Mouse (Mus musculus) hindbrain, embryonic 15.5 days (tissue): Measurements from ENCODE around the gene Rcc1l. TPM values are rescaled to one million over a fixed set of nuclear protein-coding genes. Genes with fewer than 3 reads are reported as not detected.

ENCODE experiments used
- ATAC-seq: fragments of 200-750 bp; cut with Nextera tagmentation; 2 replicates; pipeline ENCODE4 v1.8.0; 2017; ENCODE audit warnings: low read depth, moderate number of reproducible peaks, moderate TSS enrichment; ENCODE audit not compliant: low FRiP score
- H3K27ac ChIP-seq: fragments of 300-500 bp; sonication (generic); replicated peaks from 2 replicates; pipeline ENCODE4 v1.5.1; 2015; ENCODE audit warnings: mild to moderate bottlenecking, inconsistent platforms
- H3K27me3 ChIP-seq: fragments of 300-500 bp; sonication (generic); 2 replicates; pipeline ENCODE4 v1.6.1; 2015; ENCODE audit warnings: control low read depth, inconsistent platforms
- H3K36me3 ChIP-seq: fragments of 300-500 bp; sonication (generic); 2 replicates; pipeline ENCODE4 v1.6.1; 2015; ENCODE audit warnings: control low read depth, inconsistent platforms
- H3K4me1 ChIP-seq: fragments of 300-500 bp; sonication (generic); replicated peaks from 2 replicates; pipeline ENCODE4 v1.6.1; 2015; ENCODE audit warnings: control low read depth, inconsistent platforms
- H3K4me2 ChIP-seq: fragments of 300-500 bp; sonication (generic); 2 replicates; pipeline ENCODE4 v1.6.1; 2015; ENCODE audit warnings: moderate library complexity, mild to moderate bottlenecking, inconsistent platforms
- H3K4me3 ChIP-seq: fragments of 300-500 bp; sonication (generic); 2 replicates; pipeline ENCODE4 v1.5.1; 2015; ENCODE audit warnings: mild to moderate bottlenecking, inconsistent platforms
- H3K9ac ChIP-seq: fragments of 300-500 bp; sonication (generic); 2 replicates; pipeline ENCODE4 v1.6.1; 2015; ENCODE audit warnings: inconsistent platforms
- H3K9me3 ChIP-seq: fragments of 300-500 bp; sonication (generic); 2 replicates; pipeline ENCODE4 v1.6.1; 2016; ENCODE audit warnings: control low read depth, inconsistent platforms
- WGBS: fragments of 180-500 bp; shearing (Covaris S2); methylation state at CpG from one replicate; pipeline ENCODE4 v1.1.7; 2015; 5-methylcytosine and 5-hydroxymethylcytosine counted together
- polyA plus RNA-seq: library from polyadenylated mRNA; unstranded; fragments of >200 nt; fragmentation: Nextera tagmentation; extraction: Ambion mirVana; gene quantifications from 2 replicates; pipeline ENCODE4 v1.2.1, GENCODE M21; 2015

The Rcc1l gene
- 21.1 and 22.1 TPM in 2 replicates for polyA plus RNA-seq

- peak; percentile 86 for ATAC-seq
- H3K36me3 ChIP-seq, result no peaks in the 10 kb centered on the region
- no peaks in the 10 kb centered on the region for H3K9me3 ChIP-seq
- peak within 1 kb of the TSS; percentile 52 for H3K9ac ChIP-seq
- H3K4me1 ChIP-seq, result peaks cover 14% of the 10 kb centered on the region
- peak within 1 kb of the TSS; percentile 82 for H3K4me2 ChIP-seq
- H3K27me3 ChIP-seq, result no peaks in the 10 kb centered on the region
- WGBS, result under 1% methylated on average over 72 of the region's 72 CpGs
- H3K4me3 ChIP-seq, result peak within 1 kb of the TSS; percentile 89
- H3K27ac ChIP-seq, result peak within 1 kb of the TSS; percentile 79
Measured at GRCm38 (mm10) chr5:134176169-134176881, at the start of gene Rcc1l. Gene Rcc1l (minus strand): TSS chr5:134176774.

GRCm38 (mm10) chr5:134225110-134225901, 48.7 kb upstream of the Rcc1l start:
- Histone ChIP-seq H3K4me2 (no peak overlapping the region), H3K27ac (no peak overlapping the region), H3K36me3 (no peaks in the 10 kb centered on the region), H3K27me3 (0 out of 2 replicates have a peak, but pooled peaks cover 10% of the 10 kb centered on the region), H3K9me3 (no peaks in the 10 kb centered on the region), H3K4me3 (no peak overlapping the region), H3K9ac (no peak overlapping the region), H3K4me1 (peaks cover 9% of the 10 kb centered on the region)
- WGBS, result 79% methylated on average over 30 of the region's 30 CpGs
- ATAC-seq, result no peak

GRCm38 (mm10) chr5:134221708-134222150, 45.2 kb upstream of the Rcc1l start:
- no peak overlapping the region for H3K27ac ChIP-seq
- 2% methylated on average over 36 of the region's 36 CpGs for WGBS
- H3K4me1 ChIP-seq, result peaks cover 9% of the 10 kb centered on the region
- no peaks in the 10 kb centered on the region for H3K9me3 ChIP-seq
- H3K4me2 ChIP-seq, result peak overlapping the region; percentile 59
- ATAC-seq, result 0 out of 2 replicates have a peak, but pooled peaks have one; percentile 17
- peaks cover 12% of the 10 kb centered on the region for H3K36me3 ChIP-seq
- peak overlapping the region; percentile 34 for H3K9ac ChIP-seq
- 0 out of 2 replicates have a peak, but pooled peaks cover 10% of the 10 kb centered on the region for H3K27me3 ChIP-seq
- H3K4me3 ChIP-seq, result peak overlapping the region; percentile 29

- H3K4me1 ChIP-seq, result peaks cover 9% of the 10 kb centered on the region
- no peak overlapping the region for H3K27ac ChIP-seq
- 47% methylated on average over 4 of the region's 4 CpGs for whole genome bisulfite sequencing
- peak overlapping the region; percentile 29; the same call in 1 of the 2 replicates for H3K4me3 ChIP-seq
- 0 out of 2 replicates have a peak, but pooled peaks cover 10% of the 10 kb centered on the region for H3K27me3 ChIP-seq
- H3K9me3 ChIP-seq, result no peaks in the 10 kb centered on the region
- H3K36me3 ChIP-seq, result peaks cover 16% of the 10 kb centered on the region
- peak overlapping the region; percentile 59 for H3K4me2 ChIP-seq
- no peak; the same call in 1 of the 2 replicates for ATAC-seq
- no peak overlapping the region for H3K9ac ChIP-seq
Measured at GRCm38 (mm10) chr5:134221278-134221677, 44.7 kb upstream of the Rcc1l start.

- peaks cover 16% of the 10 kb centered on the region for H3K36me3 ChIP-seq
- peaks cover 9% of the 10 kb centered on the region for H3K4me1 ChIP-seq
- H3K4me2 ChIP-seq, result no peak overlapping the region
- ATAC-seq, result no peak
- H3K4me3 ChIP-seq, result no peak overlapping the region
- H3K27ac ChIP-seq, result no peak overlapping the region
- 95% methylated on average over 7 of the region's 7 CpGs for WGBS
- H3K9ac ChIP-seq, result no peak overlapping the region
- no peaks in the 10 kb centered on the region for H3K9me3 ChIP-seq
- H3K27me3 ChIP-seq, result 0 out of 2 replicates have a peak, but pooled peaks cover 10% of the 10 kb centered on the region
Measured at GRCm38 (mm10) chr5:134217900-134218299, 41.3 kb upstream of the Rcc1l start.

- Histone ChIP-seq H3K27me3 (no peaks in the 10 kb centered on the region), H3K9me3 (no peaks in the 10 kb centered on the region), H3K27ac (no peak overlapping the region), H3K4me1 (no peaks in the 10 kb centered on the region), H3K9ac (no peak overlapping the region), H3K4me3 (no peak overlapping the region), H3K4me2 (no peak overlapping the region), H3K36me3 (peaks cover 21% of the 10 kb centered on the region)
- no peak for ATAC-seq
- 65% methylated on average over 12 of the region's 12 CpGs for WGBS
Measured at GRCm38 (mm10) chr5:134214021-134214806, 37.6 kb upstream of the Rcc1l start.

GRCm38 (mm10) chr5:134209931-134210554, 33.5 kb upstream of the Rcc1l start:
- Histone ChIP-seq H3K27me3 (no peaks in the 10 kb centered on the region), H3K4me2 (no peak overlapping the region), H3K4me3 (no peak overlapping the region), H3K9ac (no peak overlapping the region), H3K27ac (no peak overlapping the region), H3K4me1 (no peaks in the 10 kb centered on the region), H3K36me3 (peaks cover 7% of the 10 kb centered on the region; the same call in 1 of the 2 replicates), H3K9me3 (no peaks in the 10 kb centered on the region)
- 65% methylated on average over 11 of the region's 11 CpGs for WGBS
- ATAC-seq, result no peak

GRCm38 (mm10) chr5:134206721-134207120, 30.1 kb upstream of the Rcc1l start:
- Histone ChIP-seq H3K36me3 (peaks cover 19% of the 10 kb centered on the region), H3K4me2 (no peak overlapping the region), H3K27ac (no peak overlapping the region), H3K9ac (no peak overlapping the region), H3K27me3 (no peaks in the 10 kb centered on the region), H3K4me1 (no peaks in the 10 kb centered on the region), H3K4me3 (no peak overlapping the region), H3K9me3 (no peaks in the 10 kb centered on the region)
- no peak for ATAC-seq
- WGBS, result 91% methylated on average over 10 of the region's 10 CpGs

GRCm38 (mm10) chr5:134193664-134194063, 17.1 kb upstream of the Rcc1l start:
- Histone ChIP-seq H3K27ac (no peak overlapping the region), H3K4me1 (no peaks in the 10 kb centered on the region), H3K4me2 (no peak overlapping the region), H3K36me3 (peaks cover 17% of the 10 kb centered on the region), H3K27me3 (no peaks in the 10 kb centered on the region), H3K9me3 (no peaks in the 10 kb centered on the region), H3K4me3 (no peak overlapping the region), H3K9ac (no peak overlapping the region)
- ATAC-seq, result no peak
- 89% methylated on average over 8 of the region's 8 CpGs for WGBS

- Histone ChIP-seq H3K27ac (no peak overlapping the region), H3K9ac (no peak overlapping the region), H3K27me3 (no peaks in the 10 kb centered on the region), H3K9me3 (no peaks in the 10 kb centered on the region), H3K4me3 (no peak overlapping the region), H3K36me3 (no peaks in the 10 kb centered on the region; the same call in none of the 2 replicates), H3K4me2 (no peak overlapping the region), H3K4me1 (peaks cover 2% of the 10 kb centered on the region)
- no peak for ATAC-seq
- 78% methylated on average over 7 of the region's 7 CpGs for WGBS
Measured at GRCm38 (mm10) chr5:134188571-134188970, 12.0 kb upstream of the Rcc1l start.
